Mouse (Mus musculus) liver, embryonic 11.5 days (tissue): ENCODE results near the gene Dcaf1. TPM values are rescaled to one million over a fixed set of nuclear protein-coding genes. Genes with fewer than 3 reads are reported as not detected.

Source experiments
- ATAC-seq: fragments of 200-750 bp; cut with Nextera tagmentation; replicated peaks from 2 replicates; pipeline ENCODE4 v1.8.0; 2017; ENCODE audit warnings: moderate number of reproducible peaks, mild to moderate bottlenecking, moderate TSS enrichment, moderate library complexity; ENCODE audit not compliant: low FRiP score
- DNase-seq: peaks from one replicate; pipeline ENCODE4 v3.0.0-alpha.2; 2017; ENCODE audit warnings: low spot score
- H3K27ac ChIP-seq: fragments of 300-500 bp; sonication (generic); 2 replicates; pipeline ENCODE4 v1.5.1; 2014; ENCODE audit warnings: mild to moderate bottlenecking, low read depth, low read length, control low read depth
- H3K27me3 ChIP-seq: fragments of 300-500 bp; sonication (generic); replicated peaks from 2 replicates; pipeline ENCODE4 v1.6.1; 2014; ENCODE audit warnings: low read length, mixed read lengths; ENCODE audit not compliant: control insufficient read depth, insufficient read depth
- H3K36me3 ChIP-seq: fragments of 300-500 bp; sonication (generic); 2 replicates; pipeline ENCODE4 v1.6.1; 2014; ENCODE audit warnings: mild to moderate bottlenecking, low read length, moderate library complexity, mixed read lengths; ENCODE audit not compliant: control insufficient read depth, insufficient read depth
- H3K4me1 ChIP-seq: fragments of 300-500 bp; sonication (generic); replicated peaks from 2 replicates; pipeline ENCODE4 v1.6.1; 2014; ENCODE audit warnings: low read length, mixed read lengths; ENCODE audit not compliant: control insufficient read depth, insufficient read depth
- H3K4me2 ChIP-seq: fragments of 300-500 bp; sonication (generic); 2 replicates; pipeline ENCODE4 v1.6.1; 2014; ENCODE audit warnings: mild to moderate bottlenecking, control low read depth, moderate library complexity
- H3K4me3 ChIP-seq: fragments of 300-500 bp; sonication (generic); 2 replicates; pipeline ENCODE4 v1.5.1; 2014; ENCODE audit warnings: low read depth, low read length, control low read depth
- H3K9ac ChIP-seq: fragments of 300-500 bp; sonication (generic); 2 replicates; pipeline ENCODE4 v1.6.1; 2014; ENCODE audit warnings: low read depth, low read length, control low read depth
- H3K9me3 ChIP-seq: fragments of 300-500 bp; sonication (generic); 2 replicates; pipeline ENCODE4 v1.6.1; 2016; ENCODE audit warnings: low read length, inconsistent platforms, mixed read lengths; ENCODE audit not compliant: control insufficient read depth
- WGBS: fragments of 180-500 bp; shearing (Covaris S2); extraction: QIAGEN DNeasy Blood & Tissue Kit; methylation state at CpG from one replicate; pipeline ENCODE4 v1.1.7; 2014; 5-methylcytosine and 5-hydroxymethylcytosine counted together
- polyA plus RNA-seq: library from polyadenylated mRNA; unstranded; fragments of >200 nt; fragmentation: Nextera tagmentation; extraction: Ambion mirVana; gene quantifications from 2 replicates; pipeline ENCODE4 v1.2.1, GENCODE M21; 2014

The Dcaf1 gene
- polyA plus RNA-seq: 35.5 and 45.4 TPM in 2 replicates

DNA sequence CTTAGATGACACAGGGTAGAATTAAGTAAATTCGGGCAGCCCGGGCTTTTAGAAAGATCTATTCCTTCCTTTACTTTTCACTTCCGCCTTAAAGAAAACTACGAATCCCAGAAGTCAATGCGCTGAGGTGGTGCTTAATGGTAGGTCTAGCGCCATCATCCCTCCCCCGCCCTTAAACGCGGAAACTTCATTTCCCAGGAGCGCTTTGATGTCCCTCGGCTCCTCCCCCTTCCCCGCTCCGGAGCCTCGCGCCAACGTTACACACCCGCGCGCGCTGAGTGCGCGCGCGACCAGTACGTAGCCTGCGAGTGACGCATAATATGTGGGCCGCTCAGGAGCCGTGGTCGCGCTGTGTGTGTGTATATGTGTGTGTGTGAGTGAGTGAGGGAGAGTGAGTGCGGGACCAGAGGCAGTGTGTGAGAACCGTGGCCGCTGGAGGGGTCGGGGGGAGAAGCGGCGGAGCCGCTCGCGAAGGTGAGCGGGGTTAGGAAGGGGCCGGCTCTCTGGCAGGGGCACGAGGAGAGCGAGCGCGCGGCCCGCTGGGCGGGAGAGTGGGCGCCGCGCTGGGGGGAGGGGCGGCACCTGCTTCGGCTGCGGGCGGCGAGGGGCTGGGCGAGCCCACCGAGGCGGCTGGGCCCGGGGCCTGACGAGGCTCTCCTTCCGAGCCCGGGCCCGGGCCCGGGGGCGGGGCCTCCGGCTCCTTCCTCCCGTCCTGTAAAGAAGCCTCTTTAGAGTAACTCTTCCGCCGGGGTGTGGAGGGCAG is at the start of gene Dcaf1:
Gene Dcaf1 (plus strand): TSS at position 257 of the 763 bp plus-strand sequence.
- Histone ChIP-seq H3K9me3 (no peaks in the 10 kb centered on the region), H3K27me3 (no peaks in the 10 kb centered on the region), H3K4me1 (no peaks in the 10 kb centered on the region), H3K4me2 (peak within 1 kb of the TSS; percentile 77), H3K4me3 (peak within 1 kb of the TSS; percentile 99), H3K27ac (peak within 1 kb of the TSS; percentile 97), H3K36me3 (no peaks in the 10 kb centered on the region), H3K9ac (peak within 1 kb of the TSS; percentile 98)
- peak; percentile 94 for ATAC-seq
- under 1% methylated on average over 69 of the region's 71 CpGs for WGBS
- peak; percentile 88 for DNase-seq

GRCm38 (mm10) chr9:106776116-106776515 is 45.6 kb upstream of the Dcaf1 start:
- DNase-seq (no peak), ATAC-seq (peak; percentile 57; the same call in 1 of the 2 replicates)
- H3K27ac ChIP-seq: no peak overlapping the region
- H3K4me3 ChIP-seq: no peak overlapping the region
- no peaks in the 10 kb centered on the region; the same call in 1 of the 2 replicates for H3K4me1 ChIP-seq
- H3K4me2 ChIP-seq: no peak overlapping the region
- H3K9me3 ChIP-seq: no peaks in the 10 kb centered on the region
- no peak overlapping the region for H3K9ac ChIP-seq
- no peaks in the 10 kb centered on the region for H3K27me3 ChIP-seq
- WGBS: 55% methylated on average over 1 of the region's 1 CpGs
- H3K36me3 ChIP-seq: no peaks in the 10 kb centered on the region

DNA sequence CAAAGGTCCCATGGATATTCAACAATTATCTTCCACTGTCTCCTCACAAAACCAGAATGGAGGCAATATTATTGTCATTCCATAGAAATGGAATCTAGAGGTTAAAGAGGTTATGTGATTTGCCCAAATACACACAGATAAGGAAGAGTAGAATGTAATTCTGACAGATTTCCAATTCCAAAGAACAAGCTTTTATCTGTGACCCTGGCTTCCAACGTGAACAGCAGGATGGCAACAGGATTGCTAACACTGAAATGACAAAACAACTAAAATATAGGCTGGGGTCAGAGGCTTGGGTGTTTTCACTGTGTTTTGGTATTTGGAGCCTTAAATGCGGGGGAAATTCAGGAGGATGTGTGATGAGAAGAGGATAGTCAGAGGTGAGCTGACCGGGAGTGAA is 44.3 kb upstream of the Dcaf1 start:
- Histone ChIP-seq H3K27ac (no peak overlapping the region), H3K9me3 (no peaks in the 10 kb centered on the region), H3K9ac (no peak overlapping the region), H3K27me3 (no peaks in the 10 kb centered on the region), H3K4me2 (no peak overlapping the region), H3K36me3 (no peaks in the 10 kb centered on the region), H3K4me1 (no peaks in the 10 kb centered on the region; the same call in 1 of the 2 replicates), H3K4me3 (no peak overlapping the region)
- ATAC-seq (no peak), DNase-seq (no peak)
- 87% methylated on average over 3 of the region's 3 CpGs for WGBS

GRCm38 (mm10) chr9:106778319-106778718 is 43.4 kb upstream of the Dcaf1 start:
- 82% methylated on average over 4 of the region's 4 CpGs for WGBS
- no peaks in the 10 kb centered on the region for H3K27me3 ChIP-seq
- H3K4me2 ChIP-seq: no peak overlapping the region
- no peaks in the 10 kb centered on the region for H3K9me3 ChIP-seq
- no peaks in the 10 kb centered on the region; the same call in 1 of the 2 replicates for H3K4me1 ChIP-seq
- H3K9ac ChIP-seq: no peak overlapping the region
- ATAC-seq (no peak), DNase-seq (no peak)
- H3K36me3 ChIP-seq: no peaks in the 10 kb centered on the region
- no peak overlapping the region for H3K27ac ChIP-seq
- H3K4me3 ChIP-seq: no peak overlapping the region

DNA sequence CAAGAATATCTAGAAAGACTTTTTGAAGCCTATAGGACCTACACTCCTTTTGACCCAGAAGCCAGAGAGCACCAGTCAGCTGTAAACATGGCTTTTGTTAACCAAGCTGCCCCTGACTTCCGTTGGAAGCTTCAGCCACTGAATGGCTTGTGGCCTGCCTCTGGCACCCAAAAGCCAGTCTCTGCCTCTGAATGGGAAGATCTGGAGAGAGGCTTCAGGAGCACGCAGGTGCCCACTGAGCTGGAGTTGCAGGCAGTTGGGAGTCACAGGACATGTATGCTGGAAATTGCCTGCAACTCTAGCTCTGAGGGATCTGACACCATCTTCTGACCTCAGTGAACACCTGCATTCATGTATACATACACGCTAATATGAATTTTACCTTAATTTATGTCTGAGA is 41.6 kb upstream of the Dcaf1 start:
- Histone ChIP-seq H3K27me3 (no peaks in the 10 kb centered on the region), H3K4me3 (no peak overlapping the region), H3K9ac (no peak overlapping the region), H3K9me3 (no peaks in the 10 kb centered on the region), H3K4me2 (no peak overlapping the region), H3K4me1 (no peaks in the 10 kb centered on the region), H3K27ac (no peak overlapping the region), H3K36me3 (no peaks in the 10 kb centered on the region)
- ATAC-seq (no peak), DNase-seq (no peak)
- 88% methylated on average over 3 of the region's 3 CpGs for WGBS

- H3K27me3 ChIP-seq: no peaks in the 10 kb centered on the region
- no peak overlapping the region for H3K4me2 ChIP-seq
- H3K27ac ChIP-seq: no peak overlapping the region
- peaks cover 7% of the 10 kb centered on the region for H3K4me1 ChIP-seq
- no peaks in the 10 kb centered on the region for H3K9me3 ChIP-seq
- H3K9ac ChIP-seq: no peak overlapping the region
- DNase-seq: no peak
- H3K36me3 ChIP-seq: no peaks in the 10 kb centered on the region
- H3K4me3 ChIP-seq: no peak overlapping the region
- 88% methylated on average over 2 of the region's 2 CpGs for WGBS
- ATAC-seq: no peak
Observed at GRCm38 (mm10) chr9:106783554-106783953, 38.1 kb upstream of the Dcaf1 start.

DNA sequence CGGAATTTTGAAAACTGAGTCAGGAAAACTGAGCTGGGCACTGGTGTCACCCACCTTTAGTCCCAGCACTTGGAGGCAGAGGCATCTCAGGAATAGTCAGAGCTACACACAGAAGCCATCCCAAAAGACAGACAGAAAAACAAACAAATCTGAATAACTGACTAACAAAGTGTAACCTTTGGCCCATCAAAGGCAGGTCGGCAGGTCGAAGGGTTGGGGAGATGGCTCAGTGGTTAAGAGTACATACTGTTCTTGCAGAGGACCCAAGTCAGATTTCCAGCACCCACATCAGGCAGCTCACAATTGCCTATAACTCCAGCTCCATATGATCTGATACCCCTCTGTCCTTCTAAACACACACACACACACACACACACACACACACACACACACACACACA is 36.5 kb upstream of the Dcaf1 start:
- 66% methylated on average over 3 of the region's 3 CpGs for WGBS
- no peak overlapping the region for H3K4me2 ChIP-seq
- no peaks in the 10 kb centered on the region for H3K27me3 ChIP-seq
- DNase-seq (no peak), ATAC-seq (no peak)
- no peak overlapping the region for H3K9ac ChIP-seq
- H3K9me3 ChIP-seq: no peaks in the 10 kb centered on the region
- no peak overlapping the region for H3K27ac ChIP-seq
- H3K4me1 ChIP-seq: peaks cover 10% of the 10 kb centered on the region
- H3K4me3 ChIP-seq: no peak overlapping the region
- no peaks in the 10 kb centered on the region for H3K36me3 ChIP-seq

- peaks cover 10% of the 10 kb centered on the region for H3K4me1 ChIP-seq
- no peaks in the 10 kb centered on the region for H3K9me3 ChIP-seq
- peak overlapping the region; percentile 91 for H3K4me2 ChIP-seq
- H3K27me3 ChIP-seq: no peaks in the 10 kb centered on the region
- ATAC-seq (0 out of 2 replicates have a peak, but pooled peaks have one; percentile 11), DNase-seq (peak; percentile 57)
- H3K27ac ChIP-seq: peak overlapping the region; percentile 81
- peak overlapping the region; percentile 99 for H3K9ac ChIP-seq
- no peaks in the 10 kb centered on the region for H3K36me3 ChIP-seq
- peak overlapping the region; percentile 98 for H3K4me3 ChIP-seq
- 7% methylated on average over 23 of the region's 23 CpGs for WGBS
Observed at GRCm38 (mm10) chr9:106787979-106788811, 33.5 kb upstream of the Dcaf1 start.
